Mouse (Mus musculus) hindbrain, embryonic 14.5 days (tissue): ENCODE results near the gene Ndufv1. TPM values are rescaled to one million over a fixed set of nuclear protein-coding genes. Genes with fewer than 3 reads are reported as not detected.
"Not testable (repeated sequence)": the region's sequence is repeated elsewhere in the genome, so short reads cannot be mapped to it uniquely, and the experiment has no call there.

Experiments used
- ATAC-seq: fragments of 200-750 bp; cut with Nextera tagmentation; 2 replicates; pipeline ENCODE4 v1.8.0; 2017; ENCODE audit warnings: moderate number of reproducible peaks, mild to moderate bottlenecking, moderate TSS enrichment, moderate library complexity; ENCODE audit not compliant: low FRiP score
- DNase-seq: peaks from one replicate; pipeline ENCODE4 v3.0.0-alpha.2; 2015; ENCODE audit warnings: low spot score
- H3K27ac ChIP-seq: fragments of 300-500 bp; sonication (generic); 2 replicates; pipeline ENCODE4 v1.5.1; 2014; ENCODE audit warnings: mild to moderate bottlenecking, moderate library complexity
- H3K27me3 ChIP-seq: fragments of 300-500 bp; sonication (generic); 2 replicates; pipeline ENCODE4 v1.6.1; 2014; ENCODE audit warnings: mild to moderate bottlenecking, low read length, mixed read lengths; ENCODE audit not compliant: control insufficient read depth, insufficient read depth
- H3K36me3 ChIP-seq: fragments of 300-500 bp; sonication (generic); replicated peaks from 2 replicates; pipeline ENCODE4 v1.6.1; 2014; ENCODE audit not compliant: control insufficient read depth, insufficient read depth
- H3K4me1 ChIP-seq: fragments of 300-500 bp; sonication (generic); replicated peaks from 2 replicates; pipeline ENCODE4 v1.6.1; 2014; ENCODE audit warnings: antibody characterized with exemption, low read length, mixed read lengths; ENCODE audit not compliant: control insufficient read depth, insufficient read depth
- H3K4me2 ChIP-seq: fragments of 300-500 bp; sonication (generic); replicated peaks from 2 replicates; pipeline ENCODE4 v1.6.1; 2014; ENCODE audit warnings: mild to moderate bottlenecking, moderate library complexity
- H3K4me3 ChIP-seq: fragments of 300-500 bp; sonication (generic); replicated peaks from 2 replicates; pipeline ENCODE4 v1.5.1; 2014; ENCODE audit warnings: mild to moderate bottlenecking, low read length
- H3K9ac ChIP-seq: fragments of 300-500 bp; sonication (generic); 2 replicates; pipeline ENCODE4 v1.6.1; 2014
- H3K9me3 ChIP-seq: fragments of 300-500 bp; sonication (generic); 2 replicates; pipeline ENCODE4 v1.6.1; 2016; ENCODE audit warnings: low read length; ENCODE audit not compliant: control insufficient read depth
- WGBS: fragments of 180-500 bp; shearing (Covaris S2); extraction: QIAGEN DNeasy Blood & Tissue Kit; methylation state at CpG from one replicate; pipeline ENCODE4 v1.1.7; 2014; 5-methylcytosine and 5-hydroxymethylcytosine counted together
- polyA plus RNA-seq: library from polyadenylated mRNA; unstranded; fragments of >200 nt; fragmentation: Nextera tagmentation; extraction: Ambion mirVana; gene quantifications from 2 replicates; pipeline ENCODE4 v1.2.1, GENCODE M21; 2014

Gene Ndufv1
- polyA plus RNA-seq, 1 experiment from 2014 or later: 242 TPM

DNA sequence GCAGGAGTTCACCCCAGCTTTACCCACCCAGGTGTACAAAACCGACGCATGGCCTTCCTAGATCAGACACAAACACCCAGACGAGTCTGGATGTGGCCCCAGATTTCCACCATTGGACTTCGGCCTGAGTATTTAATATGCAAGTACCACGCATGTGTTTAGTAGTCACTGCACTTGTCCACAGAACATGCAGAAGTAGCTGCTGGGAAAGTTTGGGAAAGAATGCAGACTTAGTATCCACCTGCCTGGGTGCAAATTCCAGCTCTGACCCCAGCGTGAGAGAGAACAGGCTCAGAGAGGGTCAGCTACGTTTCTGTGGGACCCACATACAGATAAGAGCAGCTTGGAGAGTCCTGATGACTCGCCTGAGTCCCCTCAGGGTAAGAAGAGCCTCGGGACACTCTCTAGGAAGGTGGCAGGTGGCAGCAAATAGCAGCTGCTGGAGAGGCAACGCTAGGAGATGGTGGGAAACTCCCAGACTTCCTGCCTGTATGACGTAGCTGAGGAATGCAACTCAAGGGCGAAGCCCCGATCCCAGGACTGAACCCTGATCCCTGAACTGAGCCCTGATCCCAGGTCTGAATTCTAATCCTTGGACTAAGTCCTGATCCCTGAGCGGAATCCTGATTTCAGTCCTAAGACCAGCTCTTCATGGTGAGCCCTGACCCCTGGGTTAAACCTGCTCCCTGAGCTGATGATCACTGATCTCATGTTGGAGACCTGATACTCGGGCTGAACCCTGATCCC is 43.5 kb upstream of the Ndufv1 start:
- no peak for DNase-seq
- Histone ChIP-seq H3K9me3 (no peaks in the 10 kb centered on the region), H3K27me3 (no peaks in the 10 kb centered on the region), H3K4me3 (no peak overlapping the region), H3K27ac (no peak overlapping the region), H3K4me1 (no peaks in the 10 kb centered on the region), H3K9ac (no peak overlapping the region), H3K4me2 (no peak overlapping the region), H3K36me3 (no peaks in the 10 kb centered on the region)
- WGBS: 71% methylated on average over 15 of the region's 15 CpGs
- no peak for ATAC-seq

GRCm38 (mm10) chr19:4055216-4055946 is 42.8 kb upstream of the Ndufv1 start:
- ATAC-seq: no peak
- Histone ChIP-seq H3K9ac (no peak overlapping the region), H3K9me3 (no peaks in the 10 kb centered on the region), H3K27me3 (no peaks in the 10 kb centered on the region), H3K4me3 (no peak overlapping the region), H3K36me3 (no peaks in the 10 kb centered on the region), H3K4me2 (no peak overlapping the region), H3K27ac (no peak overlapping the region), H3K4me1 (no peaks in the 10 kb centered on the region)
- no peak for DNase-seq
- 78% methylated on average over 8 of the region's 8 CpGs for WGBS

DNA sequence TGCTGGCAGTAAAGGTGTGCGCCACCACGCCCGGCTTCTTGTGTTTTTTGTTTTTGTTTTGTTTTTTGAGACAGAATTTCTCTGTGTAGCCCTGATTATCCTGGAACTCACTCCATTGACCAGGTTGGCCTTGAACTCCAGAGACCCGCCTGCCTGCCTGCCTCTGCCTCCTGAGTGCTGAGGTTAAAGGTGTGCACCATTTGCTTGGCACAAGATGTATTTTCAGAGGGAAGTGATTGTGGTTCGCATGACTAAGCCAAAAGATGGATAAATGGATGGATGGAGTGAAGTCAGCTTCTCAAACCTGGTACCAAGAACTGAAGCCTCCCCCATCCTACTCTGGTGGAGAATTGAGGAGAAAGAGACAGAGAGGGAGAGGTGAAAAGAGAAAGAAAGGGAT is 42.0 kb upstream of the Ndufv1 start:
- Histone ChIP-seq H3K9ac (no peak overlapping the region), H3K9me3 (no peaks in the 10 kb centered on the region), H3K4me3 (no peak overlapping the region), H3K27ac (no peak overlapping the region), H3K4me2 (no peak overlapping the region), H3K27me3 (no peaks in the 10 kb centered on the region), H3K4me1 (no peaks in the 10 kb centered on the region), H3K36me3 (no peaks in the 10 kb centered on the region)
- ATAC-seq (no peak), DNase-seq (no peak)
- 89% methylated on average over 5 of the region's 5 CpGs for WGBS

DNA sequence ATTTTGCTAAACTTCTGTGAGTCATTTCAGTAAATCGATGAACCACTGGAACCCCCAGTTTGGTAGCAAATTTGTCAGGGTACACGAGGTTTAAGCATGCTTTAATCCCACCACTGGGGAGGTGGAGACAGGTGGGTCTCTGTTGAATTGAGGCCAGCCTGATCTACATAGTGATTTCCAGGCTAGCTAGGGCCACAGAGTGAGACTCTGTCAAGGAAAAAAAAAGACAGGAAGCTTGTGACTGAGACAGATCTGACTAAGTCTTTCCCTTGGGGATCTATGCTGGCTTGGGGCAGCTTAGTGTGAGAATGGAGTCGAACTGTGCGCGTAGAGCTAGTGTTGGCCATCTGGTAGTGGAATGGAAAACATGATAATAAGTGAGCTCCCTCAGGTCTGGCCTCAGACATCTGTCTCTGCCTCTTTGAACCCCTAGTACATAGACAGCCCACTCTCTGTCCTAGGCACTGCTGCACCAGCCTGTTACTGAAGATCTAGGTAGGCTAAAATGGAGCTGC is 40.0 kb upstream of the Ndufv1 start:
- DNase-seq: no peak
- Histone ChIP-seq H3K27ac (no peak overlapping the region), H3K9ac (no peak overlapping the region), H3K4me1 (no peaks in the 10 kb centered on the region), H3K9me3 (no peaks in the 10 kb centered on the region), H3K27me3 (no peaks in the 10 kb centered on the region), H3K4me2 (no peak overlapping the region), H3K36me3 (no peaks in the 10 kb centered on the region), H3K4me3 (no peak overlapping the region)
- WGBS: 71% methylated on average over 5 of the region's 5 CpGs
- ATAC-seq: no peak

GRCm38 (mm10) chr19:4051741-4052515 is 39.3 kb upstream of the Ndufv1 start:
- Histone ChIP-seq H3K27ac (no peak overlapping the region), H3K4me1 (no peaks in the 10 kb centered on the region), H3K4me2 (no peak overlapping the region), H3K9me3 (no peaks in the 10 kb centered on the region), H3K36me3 (no peaks in the 10 kb centered on the region), H3K9ac (no peak overlapping the region), H3K27me3 (no peaks in the 10 kb centered on the region), H3K4me3 (no peak overlapping the region)
- DNase-seq (peak; percentile 65), ATAC-seq (no peak)
- 56% methylated on average over 10 of the region's 10 CpGs for WGBS

DNA sequence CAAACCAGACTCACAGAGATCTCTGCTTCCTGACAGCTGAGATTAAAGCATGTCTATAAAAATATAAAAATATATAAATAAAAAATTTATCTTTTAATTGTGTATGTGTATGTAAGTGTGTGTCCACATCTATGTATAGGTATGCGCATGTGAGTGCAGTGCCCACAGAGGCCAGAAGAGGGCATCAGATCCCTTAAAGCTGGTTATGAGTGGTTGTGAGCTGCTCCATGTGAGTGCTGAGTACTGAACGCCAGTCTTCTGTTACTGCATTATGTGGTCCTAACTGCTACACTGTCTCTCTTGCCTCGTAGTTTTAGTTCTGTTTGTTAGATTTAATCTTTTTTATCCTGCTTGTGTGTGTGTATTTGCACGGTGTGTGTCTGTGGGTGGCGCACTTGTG is 38.4 kb upstream of the Ndufv1 start:
- H3K27me3 ChIP-seq: no peaks in the 10 kb centered on the region
- WGBS: 96% methylated on average over 5 of the region's 5 CpGs
- H3K4me3 ChIP-seq: no peak overlapping the region
- no peaks in the 10 kb centered on the region for H3K36me3 ChIP-seq
- H3K9ac ChIP-seq: no peak overlapping the region
- DNase-seq: no peak
- no peaks in the 10 kb centered on the region for H3K4me1 ChIP-seq
- H3K9me3 ChIP-seq: no peaks in the 10 kb centered on the region
- no peak for ATAC-seq
- no peak overlapping the region for H3K27ac ChIP-seq
- no peak overlapping the region for H3K4me2 ChIP-seq

DNA sequence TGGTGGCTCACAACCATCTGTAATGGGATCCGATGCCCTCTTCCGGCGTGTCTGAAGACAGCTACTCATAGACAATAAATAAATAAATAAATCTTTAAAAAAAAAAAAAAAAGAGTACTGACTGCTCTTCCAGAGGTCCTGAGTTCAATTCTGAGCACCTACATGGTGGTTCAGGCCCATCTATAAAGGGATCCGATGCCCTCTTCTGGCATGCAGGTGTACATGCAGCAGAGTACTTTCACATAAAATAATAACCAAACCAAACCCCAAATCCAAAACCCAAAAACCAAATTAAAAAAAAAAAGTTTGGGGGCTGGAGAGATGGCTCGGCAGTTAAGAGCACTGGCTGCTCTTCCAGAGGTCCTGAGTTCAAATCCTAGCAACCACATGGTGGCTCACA is 36.5 kb upstream of the Ndufv1 start:
- 89% methylated on average over 5 of the region's 5 CpGs for WGBS
- not testable (repeated sequence) for H3K4me1 ChIP-seq, H3K9ac ChIP-seq, H3K27ac ChIP-seq, ATAC-seq, H3K27me3 ChIP-seq, H3K36me3 ChIP-seq, DNase-seq, H3K4me2 ChIP-seq, H3K9me3 ChIP-seq, H3K4me3 ChIP-seq

DNA sequence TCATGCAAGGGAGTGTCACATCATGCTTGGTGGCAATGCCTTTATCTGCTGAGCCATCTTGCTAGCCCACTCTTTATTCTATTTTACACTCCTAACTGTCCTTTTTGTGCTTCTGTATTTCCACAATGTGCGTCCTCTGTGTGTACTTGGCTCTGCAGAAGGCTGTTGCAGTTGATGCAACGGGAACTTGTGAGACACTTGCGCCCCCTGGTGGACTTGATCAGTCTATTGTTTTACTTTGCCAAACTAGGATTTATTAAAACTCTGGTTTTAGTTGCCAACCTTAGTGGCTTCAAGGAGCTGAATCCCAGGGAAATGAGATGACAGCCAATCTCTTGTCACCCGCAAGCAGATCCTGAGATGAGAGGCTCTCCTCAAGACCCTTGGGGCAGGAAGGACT is 35.3 kb upstream of the Ndufv1 start:
- Histone ChIP-seq H3K4me2 (no peak overlapping the region), H3K4me3 (no peak overlapping the region), H3K36me3 (no peaks in the 10 kb centered on the region), H3K27me3 (no peaks in the 10 kb centered on the region), H3K4me1 (no peaks in the 10 kb centered on the region), H3K27ac (no peak overlapping the region), H3K9ac (no peak overlapping the region), H3K9me3 (no peaks in the 10 kb centered on the region)
- no peak for ATAC-seq
- WGBS: 10% methylated on average over 4 of the region's 4 CpGs
- peak; percentile 84 for DNase-seq

DNA sequence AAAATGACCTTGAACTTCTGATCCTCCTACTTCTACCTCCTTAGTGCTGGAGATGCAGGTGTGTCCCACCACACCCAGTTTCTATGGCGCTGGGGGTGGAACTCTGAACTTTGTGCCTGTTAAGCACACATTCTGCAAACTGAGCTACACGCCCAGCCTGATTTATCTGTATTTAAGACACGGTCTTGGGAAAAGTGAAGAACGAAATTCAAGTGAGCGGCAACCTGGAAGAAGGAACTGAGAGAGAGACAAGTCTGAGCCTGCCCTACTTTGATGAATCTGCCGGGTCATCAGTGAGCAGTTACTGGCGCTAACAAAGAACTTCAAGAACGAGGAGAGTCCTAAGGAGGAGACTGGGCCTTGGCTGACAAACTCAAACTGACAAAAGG is 34.3 kb upstream of the Ndufv1 start:
- DNase-seq (no peak), ATAC-seq (no peak)
- Histone ChIP-seq H3K27me3 (no peaks in the 10 kb centered on the region), H3K4me1 (no peaks in the 10 kb centered on the region), H3K9ac (no peak overlapping the region), H3K4me3 (no peak overlapping the region), H3K27ac (no peak overlapping the region), H3K9me3 (no peaks in the 10 kb centered on the region), H3K36me3 (no peaks in the 10 kb centered on the region), H3K4me2 (no peak overlapping the region)
- 83% methylated on average over 8 of the region's 8 CpGs for WGBS
